Comparison of ENCODE assay signal across 9 mouse cellular contexts in the genomic region with DNA sequence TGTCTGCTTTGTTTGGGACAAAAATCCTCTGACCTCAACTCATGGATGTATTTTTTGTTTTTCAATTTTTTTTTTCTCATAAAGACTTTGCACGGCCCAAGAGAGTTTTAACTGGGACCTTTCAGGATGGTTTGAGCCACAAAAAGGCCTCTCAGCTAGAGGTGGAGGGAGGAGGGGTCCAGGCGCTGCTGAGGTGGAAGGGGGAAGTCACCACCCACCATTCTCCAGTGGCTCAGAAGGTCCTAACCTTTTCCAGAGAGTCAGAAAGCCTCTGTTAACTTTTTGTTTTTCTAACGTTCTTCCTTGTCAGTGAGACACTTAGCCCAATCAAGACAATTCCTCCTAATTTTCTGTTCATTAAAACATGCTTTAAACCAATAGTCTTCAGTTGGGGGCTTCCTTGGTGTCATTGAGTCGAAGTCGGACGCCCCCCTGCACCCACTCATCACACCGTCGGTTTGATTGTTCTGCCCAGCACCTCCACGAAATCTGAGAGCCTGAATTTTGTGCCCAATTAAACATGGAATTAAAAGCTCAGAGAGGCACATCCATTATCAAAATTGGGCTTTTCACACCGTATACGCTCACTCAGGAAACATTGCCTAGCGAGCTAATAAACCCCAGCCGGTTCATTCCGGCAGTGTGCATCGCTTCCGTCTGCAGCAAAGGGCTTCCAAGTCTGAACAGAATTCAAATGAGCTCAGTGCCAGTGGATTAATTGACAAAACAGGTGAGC.
DNase-seq lines count a peak whose midpoint lies in the region; ATAC-seq and TF ChIP-seq lines count a peak whose summit lies in the region.
"Had no signal": no experiment of that assay in that cellular context is flagged by ENCODE, and none has a peak within 500 bp of the region (broad histone marks: within the 10 kb centered on the region; RNA-seq: fewer than 3 reads in every experiment).

No protein-coding gene starts in this region.

- H3K4me1 ChIP-seq in lung, embryonic 14.5 days (ENCODE audit: insufficient read depth) = no peaks in the 10 kb centered on the region
- no peaks in the 10 kb centered on the region for H3K4me1 ChIP-seq in lung, adult 2 months (ENCODE audit: control insufficient read depth, insufficient read depth, low read length)
- peaks cover 7% of the 10 kb centered on the region; the same call in 1 of the 2 replicates for H3K4me1 ChIP-seq in hindbrain, embryonic 12.5 days
- H3K4me1 ChIP-seq in limb, embryonic 14.5 days (ENCODE audit: control insufficient read depth, insufficient read depth, low read length) = 0 out of 2 replicates have a peak, but pooled peaks cover 5% of the 10 kb centered on the region
- H3K4me1 ChIP-seq: stomach, embryonic 15.5 days had no signal

- no peaks in the 10 kb centered on the region for H3K9me3 ChIP-seq in lung, embryonic 14.5 days (ENCODE audit: low read depth, low read length)
- no peaks in the 10 kb centered on the region for H3K9me3 ChIP-seq in hindbrain, embryonic 12.5 days (replicated peaks)
- no peaks in the 10 kb centered on the region for H3K9me3 ChIP-seq in limb, embryonic 14.5 days (ENCODE audit: control insufficient read depth, low read length)
- H3K9me3 ChIP-seq: stomach, embryonic 15.5 days had no signal

- H3K27ac ChIP-seq in lung, embryonic 14.5 days (ENCODE audit: low read depth) = no peak overlapping the region
- no peak overlapping the region for H3K27ac ChIP-seq in hindbrain, embryonic 12.5 days
- no peak overlapping the region for H3K27ac ChIP-seq in limb, embryonic 14.5 days (replicated peaks; ENCODE audit: low read depth, low read length)
- H3K27ac ChIP-seq: stomach, embryonic 15.5 days had no signal

- no peaks in the 10 kb centered on the region for H3K36me3 ChIP-seq in lung, embryonic 14.5 days (ENCODE audit: insufficient read depth)
- no peaks in the 10 kb centered on the region for H3K36me3 ChIP-seq in hindbrain, embryonic 12.5 days
- no peaks in the 10 kb centered on the region for H3K36me3 ChIP-seq in limb, embryonic 14.5 days (ENCODE audit: control insufficient read depth, insufficient read depth, low read length)
- H3K36me3 ChIP-seq: stomach, embryonic 15.5 days had no signal

- WGBS in lung, embryonic 14.5 days = 53% methylated on average over 16 of the region's 16 CpGs
- 63% methylated on average over 16 of the region's 16 CpGs for WGBS in lung, adult 2 months
- WGBS in hindbrain, embryonic 12.5 days = 20% methylated on average over 16 of the region's 16 CpGs
- WGBS in limb, embryonic 14.5 days = 25% methylated on average over 16 of the region's 16 CpGs

- 0 out of 2 replicates have a peak, but pooled peaks have one; percentile 23 for ATAC-seq in lung, embryonic 14.5 days (ENCODE audit: insufficient read depth)
- peak; percentile 68; the same call in 1 of the 2 replicates for ATAC-seq in hindbrain, embryonic 12.5 days (ENCODE audit: low FRiP score)
- ATAC-seq in limb, embryonic 14.5 days (ENCODE audit: low FRiP score, low read depth) = no peak

- DNase-seq in lung, embryonic 14.5 days = no peak
- no peak for DNase-seq in lung, adult 2 months
- DNase-seq in limb, embryonic 14.5 days (ENCODE audit: low spot score) = no peak
- no peak for DNase-seq in gastrocnemius, adult 8-10 months (ENCODE audit: low spot score in 2 of 2)
- DNase-seq in adrenal gland, postnatal 10 days = no peak
- no peak for DNase-seq in ovary, postnatal 10 days (ENCODE audit: low spot score)

- no peak for TF ChIP-seq CTCF in lung, embryonic 14.5 days (IDR thresholded peaks at IDR 0.05; ENCODE audit: low read depth)
- no peak for TF ChIP-seq CTCF in lung, adult 2 months (IDR thresholded peaks at IDR 0.05; ENCODE audit: insufficient read depth, low read length)

- no peak for TF ChIP-seq POLR2A in lung, adult 2 months (IDR thresholded peaks at IDR 0.05; ENCODE audit: borderline replicate concordance, extremely low read depth, low read depth, low read length)
- TF ChIP-seq POLR2A in limb, embryonic 14.5 days (IDR thresholded peaks at IDR 0.05; ENCODE audit: borderline replicate concordance, extremely low read depth, insufficient read depth, insufficient read length) = no peak

- no peak overlapping the region for H3K4me3 ChIP-seq in lung, embryonic 14.5 days (ENCODE audit: low read depth, low read length)
- H3K4me3 ChIP-seq in lung, adult 2 months (replicated peaks; ENCODE audit: extremely low read depth, low read depth, low read length) = no peak overlapping the region
- H3K4me3 ChIP-seq in hindbrain, embryonic 12.5 days = no peak overlapping the region
- H3K4me3 ChIP-seq in limb, embryonic 14.5 days (replicated peaks; ENCODE audit: low read length) = no peak overlapping the region
- H3K4me3 ChIP-seq: stomach, embryonic 15.5 days had no signal

- H3K4me2 ChIP-seq in lung, embryonic 14.5 days = no peak overlapping the region
- peak overlapping the region; percentile 23; the same call in 1 of the 2 replicates for H3K4me2 ChIP-seq in hindbrain, embryonic 12.5 days (replicated peaks)
- 0 out of 2 replicates have a peak overlapping the region, but pooled peaks have one; percentile 11 for H3K4me2 ChIP-seq in limb, embryonic 14.5 days (replicated peaks; ENCODE audit: low read depth, low read length, severe bottlenecking)
- H3K4me2 ChIP-seq: liver, embryonic 11.5 days; stomach, embryonic 15.5 days had no signal

- no peak overlapping the region for H3K9ac ChIP-seq in lung, embryonic 14.5 days
- H3K9ac ChIP-seq in hindbrain, embryonic 12.5 days = no peak overlapping the region
- no peak overlapping the region for H3K9ac ChIP-seq in limb, embryonic 14.5 days (ENCODE audit: low read depth, low read length, severe bottlenecking)
- H3K9ac ChIP-seq: stomach, embryonic 15.5 days had no signal

- H3K27me3 ChIP-seq in lung, embryonic 14.5 days (ENCODE audit: insufficient read depth, low read length) = no peaks in the 10 kb centered on the region
- no peaks in the 10 kb centered on the region for H3K27me3 ChIP-seq in hindbrain, embryonic 12.5 days
- H3K27me3 ChIP-seq in limb, embryonic 14.5 days (ENCODE audit: control insufficient read depth, insufficient read depth, low read length) = no peaks in the 10 kb centered on the region
- H3K27me3 ChIP-seq: stomach, embryonic 15.5 days had no signal
